Mouse (Mus musculus): ENCODE results near the gene Gm45844. TPM values are rescaled to one million over a fixed set of nuclear protein-coding genes. Genes with fewer than 3 reads are reported as not detected.
"Not testable (repeated sequence)": the region's sequence is repeated elsewhere in the genome, so short reads cannot be mapped to it uniquely, and the experiment has no call there.

Gm45844 gene
- 0.40 and 1.6 TPM in 2 replicates for polyA plus RNA-seq (2012; rRNA removed)

DNA sequence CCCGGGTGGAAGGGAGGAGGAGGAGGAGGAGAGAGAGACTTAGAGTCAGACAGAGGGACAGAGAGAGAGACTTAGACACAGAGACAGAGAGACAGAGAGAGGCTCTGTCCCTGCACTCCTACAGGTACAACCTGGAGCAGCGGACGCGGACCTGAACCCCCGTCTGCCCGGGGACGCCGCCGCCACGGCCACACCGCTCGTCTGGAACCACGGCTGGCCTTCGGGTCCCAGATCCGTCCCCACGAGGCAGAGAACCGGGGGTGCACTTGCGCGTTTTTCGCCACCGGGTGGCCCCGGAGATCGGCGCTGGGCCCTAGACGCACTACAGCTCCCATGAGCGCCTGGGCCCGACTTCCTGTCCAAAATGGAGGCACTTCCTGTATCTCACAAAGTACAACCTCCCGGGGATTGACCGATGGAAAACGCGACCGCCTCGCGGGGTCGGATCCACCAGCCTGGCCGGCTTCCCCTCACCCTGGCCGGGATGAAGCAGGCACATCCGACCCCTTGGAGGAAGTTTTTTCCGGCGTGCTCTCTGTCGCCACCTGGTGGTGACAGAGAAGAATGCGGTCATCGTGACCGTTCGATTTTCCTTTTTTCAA lies at the start of gene Gm45844:
Gene Gm45844 (minus strand): TSS at position 324 of the 602 bp plus-strand sequence.
- H3K4me3 ChIP-seq (replicated peaks; ENCODE audit: extremely low read depth, low read depth, low read length): peak within 1 kb of the TSS; percentile 65
- TF ChIP-seq CTCF (IDR thresholded peaks at IDR 0.05; ENCODE audit: insufficient read depth, low read length): peak; percentile 88
- H3K4me1 ChIP-seq (ENCODE audit: control insufficient read depth, insufficient read depth, low read length): not testable (repeated sequence)

GRCm38 (mm10) chr7:7295595-7295994 lies 17.5 kb upstream of the Gm45844 start:
- Histone ChIP-seq H3K4me1 (ENCODE audit: control insufficient read depth, insufficient read depth, low read length) (peaks cover 6% of the 10 kb centered on the region), H3K4me3 (replicated peaks; ENCODE audit: extremely low read depth, low read depth, low read length) (no peak overlapping the region)
- WGBS: 71% methylated on average over 16 of the region's 16 CpGs
- TF ChIP-seq POLR2A (IDR thresholded peaks at IDR 0.05; ENCODE audit: borderline replicate concordance, extremely low read depth, low read depth, low read length) (no peak), CTCF (IDR thresholded peaks at IDR 0.05; ENCODE audit: insufficient read depth, low read length) (peak; percentile 67)
- DNase-seq: peak; percentile 34

More for the DNA sequence above, at the start of gene Gm45844:
- peak; percentile 87 for DNase-seq
- 37% methylated on average over 45 of the region's 45 CpGs for WGBS

DNA sequence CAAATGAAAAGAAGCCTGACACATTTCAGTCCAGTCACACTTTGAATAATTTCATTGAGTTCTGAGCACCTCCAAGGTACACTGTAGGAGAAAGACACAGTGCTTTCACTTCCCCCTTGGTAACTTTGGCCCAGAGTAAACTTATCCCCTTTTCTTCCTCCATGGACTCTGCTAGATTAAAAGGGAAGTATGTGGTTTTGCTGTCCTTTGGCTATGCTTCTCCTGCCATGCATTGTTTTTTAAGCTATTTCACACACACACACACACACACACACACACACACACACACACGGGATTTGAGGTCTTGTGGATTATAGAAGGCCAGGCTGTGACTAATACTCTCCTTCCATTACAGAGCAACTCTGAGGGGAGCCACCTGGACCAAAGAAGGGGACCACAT lies 3.3 kb upstream of the Gm45844 start:
- Histone ChIP-seq H3K4me3 (replicated peaks; ENCODE audit: extremely low read depth, low read depth, low read length) (no peak overlapping the region), H3K4me1 (ENCODE audit: control insufficient read depth, insufficient read depth, low read length) (no peaks in the 10 kb centered on the region)
- TF ChIP-seq POLR2A (IDR thresholded peaks at IDR 0.05; ENCODE audit: borderline replicate concordance, extremely low read depth, low read depth, low read length) (no peak), CTCF (IDR thresholded peaks at IDR 0.05; ENCODE audit: insufficient read depth, low read length) (no peak)
- WGBS: 60% methylated on average over 1 of the region's 1 CpGs
- no peak for DNase-seq

- DNase-seq: not testable (repeated sequence)
- 50% methylated on average over 24 of the region's 24 CpGs for WGBS
- H3K4me3 ChIP-seq (replicated peaks; ENCODE audit: extremely low read depth, low read depth, low read length): peak overlapping the region; percentile 65
Measured at GRCm38 (mm10) chr7:7277556-7277955, 533 bp downstream of the Gm45844 start.

DNA sequence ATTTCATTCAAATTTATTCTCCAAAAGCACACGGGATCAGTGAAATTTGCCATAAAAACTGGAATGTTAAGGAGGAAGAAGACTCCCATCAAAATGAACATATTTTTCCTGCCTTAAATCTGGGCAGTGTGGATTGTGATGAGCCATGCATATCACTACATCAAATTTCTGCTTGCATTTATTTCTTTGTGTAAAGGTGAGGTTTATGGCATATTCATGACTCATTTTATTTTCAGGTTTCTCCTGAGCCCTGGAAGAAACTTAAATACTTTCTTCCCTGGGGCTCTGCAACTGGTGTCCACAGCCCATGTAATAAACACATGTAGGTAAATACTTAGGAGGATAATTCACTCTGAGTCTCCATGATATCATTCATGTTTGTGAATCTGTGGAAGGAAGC lies 30.9 kb downstream of the Gm45844 start, which contains the start of gene Vmn2r29:
Gene Vmn2r29 (minus strand): TSS at position 101 of the 400 bp plus-strand sequence.
- WGBS: no CpG with 5 or more reads among the region's 1 CpGs
- DNase-seq; H3K4me3 ChIP-seq (replicated peaks; ENCODE audit: extremely low read depth, low read depth, low read length); H3K4me1 ChIP-seq (ENCODE audit: control insufficient read depth, insufficient read depth, low read length): not testable (repeated sequence)

More at GRCm38 (mm10) chr7:7277556-7277955, 533 bp downstream of the Gm45844 start:
- H3K4me1 ChIP-seq (ENCODE audit: control insufficient read depth, insufficient read depth, low read length): not testable (repeated sequence)

DNA sequence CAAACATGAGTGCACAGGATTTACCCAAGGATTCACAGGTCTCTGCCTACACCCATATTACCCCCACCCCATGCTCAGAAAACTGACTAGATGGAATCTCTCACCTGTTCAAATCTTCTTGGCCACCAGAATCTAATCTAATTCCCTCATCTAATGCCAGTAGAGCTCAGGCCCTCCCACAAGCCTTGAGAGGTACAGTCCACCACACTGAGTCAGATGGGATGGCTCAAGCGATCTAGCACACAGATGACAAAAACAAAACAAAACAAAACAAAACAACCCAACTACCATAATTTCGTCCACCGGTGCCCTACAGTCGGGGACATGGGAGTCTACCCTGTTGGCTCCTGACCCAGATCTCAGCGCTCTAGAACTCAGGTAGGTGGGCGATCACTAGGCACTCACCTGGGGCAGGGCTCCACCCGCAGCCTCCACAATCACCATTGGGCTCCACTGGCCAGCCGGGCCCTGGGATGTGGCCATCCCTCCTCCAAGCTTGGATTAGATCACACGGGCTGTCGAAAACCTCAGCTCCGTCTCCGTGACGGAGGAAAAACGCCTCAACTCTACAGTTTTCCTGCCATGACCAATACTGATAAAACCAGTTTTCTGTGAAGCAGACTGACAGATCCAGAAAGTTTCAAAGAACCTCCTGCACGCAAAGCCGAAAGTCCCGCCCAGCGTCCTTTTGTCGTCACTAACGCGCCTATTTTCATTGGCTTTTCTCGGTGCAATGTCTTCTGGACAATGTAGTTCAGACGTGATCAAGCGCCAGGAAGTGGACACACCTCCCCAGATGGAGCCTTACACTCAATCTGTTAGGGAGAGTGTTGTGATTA lies 68.6 kb downstream of the Gm45844 start, which contains the start of gene Zfp772:
Gene Zfp772 (minus strand): TSS at position 686 of the 839 bp plus-strand sequence.
- not testable (repeated sequence) for H3K4me1 ChIP-seq (ENCODE audit: control insufficient read depth, insufficient read depth, low read length); H3K4me3 ChIP-seq (replicated peaks; ENCODE audit: extremely low read depth, low read depth, low read length)
- WGBS: 2% methylated on average over 24 of the region's 24 CpGs
- peak; percentile 48 for DNase-seq

- Histone ChIP-seq H3K4me1 (ENCODE audit: control insufficient read depth, insufficient read depth, low read length) (0 out of 2 replicates have a peak, but pooled peaks cover 3% of the 10 kb centered on the region), H3K4me3 (replicated peaks; ENCODE audit: extremely low read depth, low read depth, low read length) (peak overlapping the region; percentile 57)
- peak; percentile 74 for DNase-seq
- 13% methylated on average over 18 of the region's 18 CpGs for WGBS
- TF ChIP-seq CTCF (IDR thresholded peaks at IDR 0.05; ENCODE audit: insufficient read depth, low read length) (peak; percentile 82), POLR2A (IDR thresholded peaks at IDR 0.05; ENCODE audit: borderline replicate concordance, extremely low read depth, low read depth, low read length) (no peak)
Measured at GRCm38 (mm10) chr7:7188191-7188942, 89.7 kb downstream of the Gm45844 start.

DNA sequence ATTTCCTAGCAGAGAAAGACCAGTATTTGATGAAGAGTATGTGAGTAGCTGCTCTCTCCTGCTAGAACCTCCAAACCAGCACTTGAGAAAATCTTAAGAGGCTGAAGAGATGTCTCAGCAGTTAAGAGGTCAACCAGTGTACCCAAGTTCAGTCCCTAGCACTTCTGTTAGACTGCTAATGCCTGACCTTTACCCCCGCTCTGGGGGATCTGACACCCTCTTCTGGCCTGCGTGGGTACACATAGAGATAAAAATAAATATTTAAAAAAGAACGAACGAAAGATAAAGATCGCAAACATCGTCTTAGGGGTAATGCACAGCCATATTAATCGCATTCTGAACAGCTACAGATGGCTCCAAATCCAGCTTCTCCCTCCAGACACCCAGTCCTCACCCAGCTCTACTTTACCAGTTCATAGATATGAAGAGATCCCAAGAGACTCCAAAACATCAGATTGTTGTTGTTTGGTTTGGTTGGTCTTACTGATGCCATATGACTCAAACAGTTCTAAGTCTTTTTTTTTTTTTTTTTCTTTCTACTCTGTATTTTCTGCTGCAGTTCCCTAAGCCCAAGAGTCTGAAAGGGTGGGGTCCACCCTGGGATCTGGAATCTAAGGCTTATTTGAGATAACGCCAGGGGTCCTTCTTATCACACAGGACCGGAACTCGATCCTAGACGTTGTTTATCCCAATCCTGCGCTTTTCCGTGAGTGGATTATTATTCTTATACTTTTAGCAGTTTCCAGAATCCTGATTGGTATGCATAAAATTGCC lies 90.5 kb downstream of the Gm45844 start:
- H3K4me3 ChIP-seq (replicated peaks; ENCODE audit: extremely low read depth, low read depth, low read length): peak overlapping the region; percentile 57
- TF ChIP-seq CTCF (IDR thresholded peaks at IDR 0.05; ENCODE audit: insufficient read depth, low read length): no peak
- no peak for TF ChIP-seq POLR2A (IDR thresholded peaks at IDR 0.05; ENCODE audit: borderline replicate concordance, extremely low read depth, low read depth, low read length)
- 19% methylated on average over 13 of the region's 13 CpGs for WGBS
- no peak for DNase-seq
- 0 out of 2 replicates have a peak, but pooled peaks cover 3% of the 10 kb centered on the region for H3K4me1 ChIP-seq (ENCODE audit: control insufficient read depth, insufficient read depth, low read length)

DNA sequence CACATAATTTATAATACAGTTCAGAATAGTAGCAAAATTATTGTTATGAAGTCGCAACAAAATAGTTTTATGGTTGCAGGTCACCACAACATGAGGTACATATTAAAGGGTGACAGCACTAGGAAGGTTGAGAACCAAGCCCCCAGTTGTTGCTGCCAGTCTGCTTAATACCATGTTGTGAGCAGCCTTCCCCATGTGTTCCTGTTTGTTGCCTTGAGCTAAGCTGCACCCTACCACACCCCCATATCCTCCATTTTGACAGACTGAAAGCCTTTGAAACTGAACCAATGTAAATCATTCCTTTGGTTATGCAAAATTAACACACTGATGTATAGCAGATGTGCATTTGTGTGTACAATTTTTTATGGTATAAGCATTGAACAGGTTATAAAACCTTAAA lies 92.2 kb downstream of the Gm45844 start:
- Histone ChIP-seq H3K4me1 (ENCODE audit: control insufficient read depth, insufficient read depth, low read length) (0 out of 2 replicates have a peak, but pooled peaks cover 3% of the 10 kb centered on the region), H3K4me3 (replicated peaks; ENCODE audit: extremely low read depth, low read depth, low read length) (no peak overlapping the region)
- 100% methylated on average over 1 of the region's 1 CpGs for WGBS
- DNase-seq: no peak
- no peak for TF ChIP-seq POLR2A (IDR thresholded peaks at IDR 0.05; ENCODE audit: borderline replicate concordance, extremely low read depth, low read depth, low read length)
- TF ChIP-seq CTCF (IDR thresholded peaks at IDR 0.05; ENCODE audit: insufficient read depth, low read length): no peak
